Mouse (Mus musculus) CH12.LX (cell line): ENCODE data around the gene Zfp282. TPM values are rescaled to one million over a fixed set of nuclear protein-coding genes. Genes with fewer than 3 reads are reported as not detected.
A peak's percentile ranks its signal among the peaks of the same experiment; 100 is the strongest.

Experiments
- DNase-seq: peaks from one replicate; pipeline ENCODE4 v3.0.0-alpha.2; 2013; ENCODE audit errors: extremely low read depth
- H3K27ac ChIP-seq: 2 replicates; pipeline ENCODE4 v1.5.1; 2012; ENCODE audit warnings: low read depth, mild to moderate bottlenecking, control low read depth, moderate library complexity; ENCODE audit not compliant: insufficient read depth
- H3K27me3 ChIP-seq: replicated peaks from 2 replicates; pipeline ENCODE3; 2012; ENCODE audit warnings: inconsistent platforms
- H3K36me3 ChIP-seq, 2 experiments: replicated peaks in 1 of 2; 2 replicates each; pipeline versions ENCODE3 to v1.6.1; 2012; ENCODE audit warnings: inconsistent platforms in 1 of 2, low read length in 1 of 2, mild to moderate bottlenecking in 1 of 2, mixed read lengths in 1 of 2, moderate library complexity in 1 of 2; ENCODE audit not compliant: control insufficient read depth in 1 of 2, insufficient read depth in 1 of 2
- H3K4me1 ChIP-seq, 2 experiments: 2 replicates each; pipeline ENCODE4 v1.6.1; 2012; ENCODE audit warnings: inconsistent platforms in 1 of 2, moderate library complexity in 1 of 2; ENCODE audit not compliant: insufficient read depth in 2 of 2, control insufficient read depth in 1 of 2
- H3K4me2 ChIP-seq: 2 replicates; pipeline ENCODE4 v1.6.1; 2012; ENCODE audit warnings: low read depth, mild to moderate bottlenecking, control low read depth; ENCODE audit not compliant: poor library complexity, insufficient read depth, severe bottlenecking
- H3K4me3 ChIP-seq, 3 experiments: fragments of 150-350 bp in 1 of 3; sonication (generic) in 1 of 3; replicated peaks in 1 of 3; 2 replicates each; pipeline versions ENCODE3 to v1.5.1; 2011 to 2012; ENCODE audit warnings: low read depth in 2 of 3, low read length in 2 of 3, mild to moderate bottlenecking in 2 of 3, moderate library complexity in 2 of 3, control low read depth in 1 of 3, improper control_type of control experiment in 1 of 3, inconsistent platforms in 1 of 3, mixed read lengths in 1 of 3; ENCODE audit not compliant: poor library complexity in 1 of 3
- H3K79me2 ChIP-seq: replicated peaks from 2 replicates; pipeline ENCODE4 v1.6.1; 2012; ENCODE audit warnings: mild to moderate bottlenecking, moderate library complexity; ENCODE audit not compliant: control insufficient read depth, poor library complexity, insufficient read depth, severe bottlenecking; ENCODE audit errors: extremely low read depth
- H3K9ac ChIP-seq: 2 replicates; pipeline ENCODE4 v1.6.1; 2012; ENCODE audit warnings: low read depth, mild to moderate bottlenecking, control low read depth, moderate library complexity; ENCODE audit not compliant: insufficient read depth
- H3K9me3 ChIP-seq: replicated peaks from 2 replicates; pipeline ENCODE3; 2012; ENCODE audit warnings: low read length, inconsistent platforms, mixed read lengths
- BHLHE40 ChIP-seq: IDR thresholded peaks from 2 replicates; pipeline ENCODE4 v1.6.1; 2011; ENCODE audit warnings: mild to moderate bottlenecking, low read depth, low read length, improper control_type of control experiment
- CHD1 ChIP-seq: IDR thresholded peaks from 2 replicates; pipeline ENCODE4 v1.6.1; 2012; ENCODE audit warnings: low read depth, low read length, improper control_type of control experiment, inconsistent platforms
- CHD2 ChIP-seq: IDR thresholded peaks from 2 replicates; pipeline ENCODE4 v1.6.1; 2011; ENCODE audit warnings: low read length, improper control_type of control experiment
- E2F4 ChIP-seq: IDR thresholded peaks from 2 replicates; pipeline ENCODE4 v1.6.1; 2011; ENCODE audit warnings: low read depth, low read length, improper control_type of control experiment; ENCODE audit not compliant: insufficient replicate concordance
- EP300 ChIP-seq: IDR thresholded peaks from 2 replicates; pipeline ENCODE4 v1.6.1; 2011; ENCODE audit warnings: low read length, improper control_type of control experiment
- ETS1 ChIP-seq: conservative IDR thresholded peaks from 2 replicates; pipeline ENCODE4 v1.6.1; 2012; ENCODE audit warnings: low read depth, mild to moderate bottlenecking, inconsistent platforms, low read length, improper control_type of control experiment, moderate library complexity
- GABPA ChIP-seq: IDR thresholded peaks from 2 replicates; pipeline ENCODE4 v1.6.1; 2012; ENCODE audit warnings: low read depth, low read length, improper control_type of control experiment, inconsistent platforms; ENCODE audit not compliant: insufficient replicate concordance
- HCFC1 ChIP-seq: IDR thresholded peaks from 2 replicates; pipeline ENCODE4 v1.6.1; 2012; ENCODE audit warnings: low read depth, mild to moderate bottlenecking, inconsistent platforms, low read length, improper control_type of control experiment
- IRF4 ChIP-seq: IDR thresholded peaks from 2 replicates; pipeline ENCODE4 v1.6.1; 2014; ENCODE audit warnings: low read depth, mild to moderate bottlenecking, inconsistent platforms, low read length, improper control_type of control experiment
- JUN ChIP-seq: IDR thresholded peaks from 2 replicates; pipeline ENCODE4 v1.6.1; 2011; ENCODE audit warnings: low read depth, mild to moderate bottlenecking, low read length, improper control_type of control experiment, moderate library complexity; ENCODE audit not compliant: insufficient read depth
- JUND ChIP-seq: conservative IDR thresholded peaks from 2 replicates; pipeline ENCODE4 v1.6.1; 2011; ENCODE audit warnings: low read depth, low read length, improper control_type of control experiment
- MAFK ChIP-seq: IDR thresholded peaks from 2 replicates; pipeline ENCODE4 v1.6.1; 2011; ENCODE audit warnings: low read length, improper control_type of control experiment; ENCODE audit not compliant: insufficient replicate concordance
- MAX ChIP-seq: IDR thresholded peaks from 2 replicates; pipeline ENCODE4 v1.6.1; 2011; ENCODE audit warnings: low read length, improper control_type of control experiment
- MAZ ChIP-seq: IDR thresholded peaks from 2 replicates; pipeline ENCODE4 v1.6.1; 2012; ENCODE audit warnings: low read depth, mild to moderate bottlenecking, inconsistent platforms, low read length, improper control_type of control experiment, moderate library complexity
- MEF2A ChIP-seq: IDR thresholded peaks from 2 replicates; pipeline ENCODE4 v1.6.1; 2014; ENCODE audit warnings: low read depth, mild to moderate bottlenecking, inconsistent platforms, low read length, improper control_type of control experiment, borderline replicate concordance
- MXI1 ChIP-seq: IDR thresholded peaks from 2 replicates; pipeline ENCODE4 v1.6.1; 2011; ENCODE audit warnings: mild to moderate bottlenecking, low read depth, low read length, improper control_type of control experiment
- MYC ChIP-seq: IDR thresholded peaks from 2 replicates; pipeline ENCODE4 v1.6.1; 2011; ENCODE audit warnings: low read depth, mild to moderate bottlenecking, improper control_type of control experiment, low read length
- NELFE ChIP-seq: IDR thresholded peaks from 2 replicates; pipeline ENCODE4 v1.6.1; 2011; ENCODE audit warnings: low read depth, low read length, improper control_type of control experiment
- NRF1 ChIP-seq: IDR thresholded peaks from 2 replicates; pipeline ENCODE4 v1.6.1; 2014; ENCODE audit warnings: low read depth, mild to moderate bottlenecking, inconsistent platforms, low read length, improper control_type of control experiment, moderate library complexity
- POLR2AphosphoS2 ChIP-seq: IDR thresholded peaks from 2 replicates; pipeline ENCODE4 v1.6.1; 2011; ENCODE audit warnings: low read depth, low read length, improper control_type of control experiment
- RAD21 ChIP-seq: IDR thresholded peaks from 2 replicates; pipeline ENCODE4 v1.6.1; 2011; ENCODE audit warnings: low read depth, mild to moderate bottlenecking, low read length, improper control_type of control experiment, moderate library complexity
- SIN3A ChIP-seq: IDR thresholded peaks from 2 replicates; pipeline ENCODE4 v1.6.1; 2012; ENCODE audit warnings: low read length, improper control_type of control experiment, inconsistent platforms
- SMC3 ChIP-seq: IDR thresholded peaks from 2 replicates; pipeline ENCODE4 v1.6.1; 2011; ENCODE audit warnings: low read depth, low read length, improper control_type of control experiment
- TBP ChIP-seq: conservative IDR thresholded peaks from 2 replicates; pipeline ENCODE4 v1.6.1; 2011; ENCODE audit warnings: low read depth, low read length, improper control_type of control experiment
- TCF12 ChIP-seq: IDR thresholded peaks from 2 replicates; pipeline ENCODE4 v1.6.1; 2014; ENCODE audit warnings: low read depth, mild to moderate bottlenecking, inconsistent platforms, low read length, improper control_type of control experiment
- UBTF ChIP-seq: IDR thresholded peaks from 2 replicates; pipeline ENCODE4 v1.6.1; 2012; ENCODE audit warnings: low read depth, mild to moderate bottlenecking, inconsistent platforms, low read length, improper control_type of control experiment, moderate library complexity
- USF2 ChIP-seq: conservative IDR thresholded peaks from 2 replicates; pipeline ENCODE4 v1.6.1; 2011; ENCODE audit warnings: low read depth, low read length, improper control_type of control experiment
- ZC3H11A ChIP-seq: IDR thresholded peaks from 2 replicates; pipeline ENCODE4 v1.6.1; 2012; ENCODE audit warnings: low read depth, mild to moderate bottlenecking, inconsistent platforms, low read length, improper control_type of control experiment
- ZNF384 ChIP-seq: IDR thresholded peaks from 2 replicates; pipeline ENCODE4 v1.6.1; 2012; ENCODE audit warnings: low read depth, low read length, improper control_type of control experiment, inconsistent platforms
- dilution Hi-C: fragments of 300-500 bp; cut with MboI; formaldehyde crosslinking; loops from 2 replicates; pipeline ENCODE4 v1.14.3; 2020; ENCODE audit warnings: low sequenced_read_pairs; ENCODE audit not compliant: extremely low pct_unique_long_range_greater_than_20kb, extremely low pct_ligation_motif_present
- in situ Hi-C: fragments of 300-500 bp; cut with MboI; formaldehyde crosslinking; loops from 3 replicates; pipeline ENCODE4 v1.14.3; 2019; ENCODE audit warnings: low sequenced_read_pairs, low pct_ligation_motif_present, low pct_unique_long_range_greater_than_20kb, mixed read lengths
- polyA plus RNA-seq: library from polyadenylated mRNA; unstranded; fragments of >175 nt; gene quantifications from 2 replicates; pipeline ENCODE4 v1.2.1, GENCODE M21; 2012; ENCODE audit warnings: low read depth; ENCODE audit not compliant: insufficient read length
- total RNA-seq, 2 experiments: library from RNA; depleted of rRNA; stranded (reverse); fragments of 300-350 nt in 1 of 2; fragments of >200 nt in 1 of 2; gene quantifications; 2 replicates each; pipeline ENCODE4 v1.2.3; 2012 to 2014

Gene Zfp282
- total and polyA plus RNA-seq, 3 experiments: 10.9 to 15.0 (median 14.7) TPM

- TF ChIP-seq GABPA (peak; percentile 38; the same call in 1 of the 2 replicates), SMC3 (no peak), CHD2 (peak; percentile 69; the same call in 1 of the 2 replicates), MEF2A (no peak), UBTF (peak; percentile 95), MAX (no peak), NRF1 (no peak), ETS1 (no peak), HCFC1 (peak; percentile 85), IRF4 (peak; percentile 21; the same call in 1 of the 2 replicates), RAD21 (no peak)
Observed at GRCm38 (mm10) chr6:47920447-47921340, 43.7 kb downstream of the Zfp282 start, which contains the start of gene Zfp212 (continued).

GRCm38 (mm10) chr6:47942461-47942860 lies 65.5 kb downstream of the Zfp282 start:
- dilution Hi-C loops: no loop called here
- Histone ChIP-seq H3K9ac (peak overlapping the region; percentile 90; the same call in 1 of the 2 replicates), H3K9me3 (peaks cover 17% of the 10 kb centered on the region), H3K4me2 (peak overlapping the region; percentile 18; the same call in 1 of the 2 replicates), H3K27me3 (no peaks in the 10 kb centered on the region), H3K79me2 (peaks cover 7% of the 10 kb centered on the region), H3K36me3 (peaks cover 22 to 23% of the 10 kb centered on the region in 2 experiments), H3K4me1 (peaks cover 0 to 9% of the 10 kb centered on the region in 2 experiments; a peak in 1 of 4 replicates), H3K27ac (peak overlapping the region; percentile 10; the same call in 1 of the 2 replicates), H3K4me3 (peak overlapping the region; percentile 77 to 85 (median 84))
- DNase-seq: peak; percentile 52
- TF ChIP-seq NELFE (no peak), TBP (no peak), EP300 (no peak), ETS1 (no peak), E2F4 (0 out of 2 replicates have a peak, but pooled peaks have one; percentile 70), JUND (no peak), RAD21 (no peak), CHD1 (no peak), CHD2 (no peak), IRF4 (0 out of 2 replicates have a peak, but pooled peaks have one; percentile 7), ZNF384 (no peak; the same call in 1 of the 2 replicates), BHLHE40 (peak; percentile 17; the same call in 1 of the 2 replicates), ZC3H11A (no peak), HCFC1 (no peak; the same call in 1 of the 2 replicates), TCF12 (no peak), SIN3A (no peak), MAZ (no peak), MAFK (0 out of 2 replicates have a peak, but pooled peaks have one; percentile 33), MEF2A (peak; percentile 3; the same call in 1 of the 2 replicates), JUN (no peak), MYC (peak; percentile 62; the same call in 1 of the 2 replicates), UBTF (no peak), POLR2AphosphoS2 (no peak), MXI1 (no peak), USF2 (no peak)
- in situ Hi-C loops: no loop called here
